In the genomic region with DNA sequence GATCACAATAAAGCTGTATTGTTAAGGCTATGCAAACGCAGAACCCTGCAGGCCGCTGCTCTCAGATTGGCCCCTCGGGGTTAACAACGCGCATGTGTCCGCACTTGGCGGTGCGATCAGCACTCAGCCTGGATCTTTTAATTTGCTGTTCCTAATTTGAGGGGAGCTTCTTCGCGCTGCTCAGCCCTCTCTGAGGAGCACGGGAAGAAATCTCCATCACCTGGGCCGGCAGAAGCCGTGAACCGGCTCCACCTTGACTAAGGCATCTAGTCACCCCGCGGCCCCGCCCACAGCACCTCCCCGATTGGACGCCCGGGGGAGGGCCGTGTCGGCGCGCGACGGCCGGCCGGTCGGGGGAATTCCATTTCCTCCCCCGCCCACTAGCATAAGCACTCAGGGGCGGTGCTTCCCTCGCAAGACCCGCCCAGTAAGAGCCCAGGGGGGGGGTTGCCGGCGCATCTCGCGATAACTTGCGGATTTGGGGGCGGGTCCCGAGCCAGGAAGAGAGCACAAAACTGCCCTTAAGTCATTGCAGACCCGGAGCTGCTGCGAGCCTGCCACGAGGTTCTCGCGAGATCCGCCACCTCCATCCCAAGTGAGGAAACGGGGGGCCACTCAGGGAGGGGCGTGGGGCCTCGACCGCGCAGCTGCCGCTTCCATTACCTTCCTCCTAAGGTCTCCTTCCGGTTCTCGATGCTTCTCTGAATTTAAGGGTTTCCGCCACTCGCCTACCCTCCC, we compare ENCODE assay signal across 8 mouse cellular contexts. TPM values are rescaled to one million over a fixed set of nuclear protein-coding genes. Genes with fewer than 3 reads are reported as not detected.
A peak's percentile ranks its signal among the peaks of the same experiment; 100 is the strongest.
DNase-seq lines count a peak whose midpoint lies in the region; ATAC-seq lines count a peak whose summit lies in the region.

TSS of gene Ube2d3 (plus strand) at position 392 of the 738 bp plus-strand sequence.

- H3K36me3 ChIP-seq in intestine, embryonic 14.5 days (ENCODE audit: control insufficient read depth, insufficient read depth, low read length): peaks cover 26% of the 10 kb centered on the region

- intact Hi-C loops in left cerebral cortex, postnatal 14 days (cut with DNase I): loop anchor here (1.0 to 10.0 kb wide), 2 partner anchors 15 to 277 kb away; partner anchors contain the start of gene Cisd2

- no peaks in the 10 kb centered on the region for H3K27me3 ChIP-seq in intestine, embryonic 14.5 days (replicated peaks; ENCODE audit: control insufficient read depth, insufficient read depth, low read length)

- under 1% methylated on average over 56 of the region's 56 CpGs for WGBS in intestine, embryonic 14.5 days

- H3K9me3 ChIP-seq in intestine, embryonic 14.5 days (ENCODE audit: control insufficient read depth, low read length): no peaks in the 10 kb centered on the region

- H3K9ac ChIP-seq in intestine, embryonic 14.5 days (ENCODE audit: low read length): peak within 1 kb of the TSS; percentile 91

- peak; percentile 98 to 99 for DNase-seq in adrenal gland, adult 18-20 months (ENCODE audit: low spot score in 2 of 2)
- DNase-seq in embryo, embryonic 11 days: peak; percentile 99
- DNase-seq in gastrocnemius, postnatal 25 days: peak; percentile 100
- DNase-seq in intestine, embryonic 14.5 days (ENCODE audit: low spot score): peak; percentile 99
- DNase-seq in left cerebral cortex, postnatal 14 days (ENCODE audit: low spot score in 2 of 2): peak; percentile 99
- peak; percentile 99 for DNase-seq in mesoderm, embryonic 11.5 days (ENCODE audit: low read depth, low spot score)
- peak; percentile 99 for DNase-seq in right cerebral cortex, postnatal 36 days (ENCODE audit: low spot score in 2 of 2)
- peak; percentile 100 for DNase-seq in yolk sac, embryonic 10.5 days (ENCODE audit: low spot score)

- peak within 1 kb of the TSS; percentile 56 for H3K4me2 ChIP-seq in intestine, embryonic 14.5 days (ENCODE audit: low read length)

- peak within 1 kb of the TSS; percentile 61 for H3K4me3 ChIP-seq in intestine, embryonic 14.5 days (ENCODE audit: low read depth, low read length)

- peak; percentile 93 for ATAC-seq in intestine, embryonic 14.5 days (replicated peaks; ENCODE audit: low FRiP score, low TSS enrichment, low read depth)

- peaks cover 9% of the 10 kb centered on the region for H3K4me1 ChIP-seq in intestine, embryonic 14.5 days (replicated peaks; ENCODE audit: control insufficient read depth, insufficient read depth, low read length)

- H3K27ac ChIP-seq in intestine, embryonic 14.5 days (ENCODE audit: low read depth): peak within 1 kb of the TSS; percentile 100

RNA-seq across cellular contexts. Expression of gene Ube2d3, which starts in this region (rescaled TPM):
- total RNA-seq in adrenal gland, adult 18-20 months (2021): 100 to 1,000 TPM; 391 to 441 TPM
- 100 to 1,000 TPM; 281 to 301 TPM for total RNA-seq in gastrocnemius, postnatal 25 days (2021)
- polyA plus RNA-seq in intestine, embryonic 14.5 days (2014; fragmentation: Nextera tagmentation; extraction: Ambion mirVana): 521 and 530 TPM in 2 replicates
- 100 to 1,000 TPM; 239 to 248 TPM for total RNA-seq in left cerebral cortex, postnatal 14 days (2021)

Comparison
In these comparisons a context has a peak if more than half of its experiments do, and no peak if none do; other contexts are left out.
1. Peak in every context shown above with its lines: DNase-seq, ATAC-seq, H3K4me3 ChIP-seq and H3K27ac ChIP-seq.